Mouse (Mus musculus): ENCODE results near the gene Rxfp2.

DNA sequence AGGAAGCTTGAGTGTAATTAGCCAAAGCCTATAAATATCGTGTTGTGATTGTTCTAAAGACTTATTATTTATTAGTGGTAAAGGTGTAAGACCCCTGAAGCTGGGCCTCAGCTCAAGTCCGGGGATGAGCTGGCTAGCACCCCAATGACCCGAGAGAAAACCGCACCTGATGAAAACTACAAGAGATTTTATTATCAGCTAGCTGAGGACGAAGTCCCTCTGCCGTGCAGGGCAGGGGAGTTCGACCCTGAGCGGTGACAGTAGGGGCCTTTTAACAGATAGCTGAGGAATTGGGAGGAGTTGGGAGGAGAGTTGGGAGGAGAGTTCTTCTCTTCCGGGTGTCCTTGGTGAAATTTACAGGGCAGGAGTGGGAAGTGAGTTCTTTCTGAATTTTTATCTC, 42.6 kb downstream of the Rxfp2 start:
- TF ChIP-seq CTCF (conservative IDR thresholded peaks at IDR 0.05; ENCODE audit: insufficient read depth, insufficient read length, low read depth, low read length) (no peak), POLR2A (IDR thresholded peaks at IDR 0.05; ENCODE audit: low read depth, low read length) (no peak)

Measured in kidney, adult 2 months (tissue).